Mouse (Mus musculus) adrenal gland (tissue): ENCODE data around the gene Serinc5.

ENCODE experiments used
- intact Hi-C: fragments of 180-260 bp; cut with DNase I; formaldehyde crosslinking; loops from one replicate; pipeline ENCODE4 v1.15.1; 2025

The Serinc5 gene

GRCm38 (mm10) chr13:92703241-92704027 lies 92.5 kb downstream of the Serinc5 start:
- intact Hi-C loops, result no loop called here

DNA sequence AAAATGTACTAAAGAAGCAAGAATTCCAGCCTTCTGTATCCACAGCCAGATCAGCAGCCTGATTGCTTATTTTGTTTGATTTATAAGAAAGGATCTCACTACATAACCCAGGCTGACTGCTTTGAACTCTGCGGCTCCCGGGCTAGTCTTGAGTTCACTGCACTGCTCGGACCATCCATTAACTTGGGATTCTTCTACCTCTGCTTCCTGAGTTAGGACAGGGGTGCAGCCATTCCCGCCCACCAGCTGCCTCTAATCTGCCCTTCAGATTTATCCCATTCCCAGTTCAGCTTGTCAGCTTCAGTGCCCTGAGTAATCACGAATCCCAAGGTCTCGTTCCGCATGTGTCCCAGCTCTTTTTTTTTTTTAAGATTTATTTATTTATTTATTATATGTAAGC lies 93.3 kb downstream of the Serinc5 start:
- intact Hi-C loops, result no loop called here

- intact Hi-C loops, result loop anchor here (5.0 kb wide), 1 partner anchor 38 kb away; no protein-coding TSS in a partner anchor
These were observed 94.2 kb downstream of the Serinc5 start for GRCm38 (mm10) chr13:92705016-92705535.

GRCm38 (mm10) chr13:92706342-92707061 lies 95.6 kb downstream of the Serinc5 start:
- intact Hi-C loops, result loop anchor here (5.0 kb wide), 1 partner anchor 39 kb away; no protein-coding TSS in a partner anchor

DNA sequence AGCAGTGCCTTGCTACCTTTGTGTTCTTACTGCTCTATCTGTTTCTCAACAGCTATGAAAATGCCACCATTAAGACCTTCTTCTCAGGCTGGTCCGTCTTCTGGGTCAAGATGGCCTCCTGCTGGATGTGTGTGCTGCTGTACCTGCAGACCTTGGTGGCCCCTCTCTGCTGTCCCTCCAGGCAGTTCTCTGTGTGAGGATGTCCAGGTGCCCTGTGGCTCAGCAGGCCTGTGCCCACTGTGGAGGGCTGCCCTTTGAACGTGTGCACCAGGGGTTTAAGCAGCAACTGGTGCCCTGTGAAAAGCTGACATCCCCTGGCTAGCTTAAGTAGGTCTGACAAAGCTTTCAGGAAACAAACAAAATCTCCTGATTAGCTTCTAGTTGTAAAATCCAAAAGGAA lies 97.0 kb downstream of the Serinc5 start:
- intact Hi-C loops, result loop anchor here (5.0 kb wide), 1 partner anchor 41 kb away; no protein-coding TSS in a partner anchor

- intact Hi-C loops, result loop anchor here (5.0 kb wide), 1 partner anchor 41 kb away; no protein-coding TSS in a partner anchor
These were observed 97.6 kb downstream of the Serinc5 start for GRCm38 (mm10) chr13:92708466-92708865.

DNA sequence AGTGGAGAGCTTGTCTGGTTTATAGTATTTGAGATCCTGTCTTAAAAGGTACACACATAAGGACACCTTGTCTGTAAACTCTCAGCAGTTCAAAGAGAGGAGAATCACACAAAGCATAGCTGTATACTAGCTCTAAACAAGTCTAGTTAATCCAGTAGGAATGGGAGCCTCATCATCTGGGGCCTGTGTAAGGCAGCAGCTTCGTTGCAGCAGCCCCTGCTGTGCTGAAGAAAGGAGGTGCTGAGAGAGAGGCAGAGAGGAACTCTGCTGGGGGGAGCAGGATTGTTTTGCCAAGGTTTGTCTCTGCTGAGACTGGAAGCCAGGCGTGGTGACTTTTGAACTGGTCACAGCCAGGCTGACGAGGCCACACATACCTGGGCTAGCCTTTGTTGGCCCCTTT lies 98.6 kb downstream of the Serinc5 start:
- intact Hi-C loops, result loop anchor here (5.0 kb wide), 1 partner anchor 42 kb away; no protein-coding TSS in a partner anchor

DNA sequence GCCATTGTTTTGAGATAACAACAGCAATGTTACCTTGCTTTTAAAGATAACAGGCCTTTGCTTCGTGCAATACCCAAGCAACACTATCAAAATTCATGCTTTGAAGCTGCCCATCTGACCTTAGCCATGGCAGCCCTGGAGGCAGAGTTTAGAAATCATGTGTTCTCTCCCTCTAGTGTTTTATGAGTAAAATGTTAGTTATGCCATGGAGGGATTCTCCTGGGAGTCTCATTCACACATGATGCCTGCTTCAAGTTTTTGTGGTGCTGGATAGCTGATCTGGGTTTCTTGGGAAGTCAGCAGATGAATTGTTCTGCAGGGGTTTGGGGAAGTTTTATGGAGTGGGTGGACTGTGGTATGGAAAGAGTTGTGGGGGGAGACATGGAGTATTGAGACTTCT lies 99.5 kb downstream of the Serinc5 start:
- intact Hi-C loops, result no loop called here

GRCm38 (mm10) chr13:92711821-92712220 lies 100.9 kb downstream of the Serinc5 start:
- intact Hi-C loops, result no loop called here

DNA sequence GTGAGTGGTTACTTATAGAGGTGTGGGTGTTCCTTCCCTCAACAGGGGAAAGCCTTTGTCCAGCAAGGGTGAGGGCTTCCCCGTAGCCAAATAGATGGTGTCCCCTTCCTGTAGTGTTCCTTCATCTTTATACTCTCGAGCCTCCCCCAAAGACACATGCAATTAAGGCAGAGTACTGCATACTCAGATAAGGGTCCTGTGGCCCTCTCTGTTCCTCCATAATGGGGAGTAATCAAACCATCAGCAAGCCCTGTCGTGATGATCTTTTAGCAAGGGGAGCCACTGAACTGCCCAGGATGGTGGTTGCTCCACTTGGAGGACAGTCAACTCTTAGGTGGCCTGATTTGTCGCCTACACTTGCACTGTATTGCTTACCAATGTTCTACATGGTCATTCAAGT lies 101.7 kb downstream of the Serinc5 start:
- intact Hi-C loops, result no loop called here

- intact Hi-C loops, result no loop called here
These were observed 107.2 kb downstream of the Serinc5 start for GRCm38 (mm10) chr13:92717851-92718665.

DNA sequence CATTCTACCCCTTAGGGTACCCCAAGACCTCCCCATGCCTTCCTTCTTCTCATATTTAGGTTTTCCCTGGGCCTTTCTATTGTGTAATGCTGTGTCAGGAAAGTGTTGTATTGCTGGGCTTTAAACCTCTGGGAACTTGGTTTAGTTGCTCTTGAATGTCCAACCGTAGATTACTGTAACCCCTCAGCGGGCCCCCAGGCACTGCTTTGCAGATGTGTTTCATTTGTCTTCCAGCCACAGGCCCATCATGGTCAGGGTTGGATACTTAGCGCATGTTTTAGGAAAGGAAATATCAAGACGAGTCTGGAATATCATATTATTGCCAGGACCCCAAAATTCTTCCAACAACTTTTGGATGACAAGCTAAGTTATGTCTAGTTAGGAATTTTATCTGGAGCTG lies 110.1 kb downstream of the Serinc5 start:
- intact Hi-C loops, result no loop called here

DNA sequence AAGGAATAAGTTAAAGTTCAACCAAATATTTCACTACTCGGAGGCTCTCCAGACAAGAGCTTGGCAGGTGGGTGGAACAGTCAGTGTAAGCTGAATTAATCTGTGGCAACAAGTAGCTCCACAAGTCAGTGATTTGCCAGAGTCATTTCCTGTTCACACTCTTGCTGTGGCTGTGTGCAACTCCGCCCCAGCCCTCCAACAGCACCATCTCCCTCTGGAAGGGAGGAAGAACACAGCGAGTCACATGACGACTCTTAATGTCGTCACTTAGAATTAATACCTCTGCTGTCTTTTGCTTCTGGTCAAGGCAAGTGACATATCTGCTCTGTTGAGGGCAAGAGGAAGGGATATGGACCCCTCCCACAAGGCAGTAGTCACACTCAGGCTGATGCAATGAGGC lies 111.5 kb downstream of the Serinc5 start:
- intact Hi-C loops, result no loop called here

- intact Hi-C loops, result loop anchor here (5.0 kb wide), 1 partner anchor 98 kb away; no protein-coding TSS in a partner anchor
These were observed 118.9 kb downstream of the Serinc5 start for GRCm38 (mm10) chr13:92729811-92730210.

DNA sequence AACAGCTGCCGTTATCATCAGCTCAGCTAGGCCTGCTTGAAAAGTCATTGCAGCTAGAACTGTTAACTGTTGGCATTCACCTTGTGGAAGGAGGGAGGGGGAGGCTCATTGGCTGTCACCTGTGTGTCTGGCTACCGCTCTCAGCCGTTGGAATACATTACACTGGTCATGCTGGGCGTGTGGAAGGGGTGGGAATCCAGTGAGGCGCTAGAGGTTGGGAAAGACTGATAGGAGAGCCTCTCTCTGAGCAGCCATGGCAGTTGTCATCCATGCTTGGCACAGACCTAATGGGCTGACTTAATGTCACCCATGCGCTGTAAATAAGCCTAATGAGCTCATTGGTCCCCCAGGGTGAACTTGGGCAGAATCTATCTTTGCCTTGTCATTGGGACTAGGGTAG lies 120.9 kb downstream of the Serinc5 start:
- intact Hi-C loops, result loop anchor here (5.0 kb wide), 1 partner anchor 100 kb away; no protein-coding TSS in a partner anchor

DNA sequence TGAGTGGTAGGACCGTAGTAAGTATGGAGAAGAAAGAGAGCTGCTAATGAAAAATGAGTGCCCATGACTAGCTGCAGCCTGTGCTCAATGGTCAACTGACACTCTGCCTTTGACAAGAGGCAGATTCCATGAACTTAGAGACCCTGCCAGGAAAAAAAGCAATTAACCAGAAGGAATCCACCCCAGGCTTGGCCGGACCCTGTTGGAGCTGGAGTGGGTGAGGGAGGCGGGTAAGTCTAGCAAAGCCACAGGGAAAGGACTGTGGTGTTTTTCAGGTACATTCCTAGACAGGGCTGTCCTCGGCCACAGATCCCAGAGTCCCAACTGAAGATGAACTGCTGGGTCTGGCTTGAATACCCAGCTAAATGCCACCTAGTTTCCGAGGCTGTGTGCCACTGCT lies 121.9 kb downstream of the Serinc5 start:
- intact Hi-C loops, result loop anchor here (5.0 kb wide), 1 partner anchor 101 kb away; no protein-coding TSS in a partner anchor

DNA sequence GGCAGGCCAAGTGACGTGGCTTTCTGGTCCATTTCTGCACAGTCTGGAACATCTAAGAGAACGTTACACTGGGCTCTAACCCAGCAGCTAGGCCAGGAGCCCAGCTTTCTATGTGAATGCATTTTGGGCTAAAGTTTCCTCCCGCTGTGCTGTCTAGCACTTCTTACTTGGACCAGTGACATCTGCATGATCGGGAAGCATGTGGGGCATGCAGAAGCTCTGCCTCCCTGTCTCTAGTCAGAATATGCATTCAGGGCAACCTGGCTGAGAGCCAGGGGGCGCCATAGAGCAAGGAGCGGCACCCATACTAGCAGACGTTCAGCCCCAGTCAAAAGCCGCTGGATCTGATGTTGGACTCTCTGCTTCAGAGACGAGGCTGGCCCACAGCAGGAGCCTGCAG lies 122.4 kb downstream of the Serinc5 start:
- intact Hi-C loops, result loop anchor here (5.0 kb wide), 1 partner anchor 101 kb away; no protein-coding TSS in a partner anchor

GRCm38 (mm10) chr13:92733741-92734140 lies 122.8 kb downstream of the Serinc5 start:
- intact Hi-C loops, result loop anchor here (5.0 kb wide), 1 partner anchor 101 kb away; no protein-coding TSS in a partner anchor

- intact Hi-C loops, result no loop called here
These were observed 124.8 kb downstream of the Serinc5 start for GRCm38 (mm10) chr13:92735693-92736092.

DNA sequence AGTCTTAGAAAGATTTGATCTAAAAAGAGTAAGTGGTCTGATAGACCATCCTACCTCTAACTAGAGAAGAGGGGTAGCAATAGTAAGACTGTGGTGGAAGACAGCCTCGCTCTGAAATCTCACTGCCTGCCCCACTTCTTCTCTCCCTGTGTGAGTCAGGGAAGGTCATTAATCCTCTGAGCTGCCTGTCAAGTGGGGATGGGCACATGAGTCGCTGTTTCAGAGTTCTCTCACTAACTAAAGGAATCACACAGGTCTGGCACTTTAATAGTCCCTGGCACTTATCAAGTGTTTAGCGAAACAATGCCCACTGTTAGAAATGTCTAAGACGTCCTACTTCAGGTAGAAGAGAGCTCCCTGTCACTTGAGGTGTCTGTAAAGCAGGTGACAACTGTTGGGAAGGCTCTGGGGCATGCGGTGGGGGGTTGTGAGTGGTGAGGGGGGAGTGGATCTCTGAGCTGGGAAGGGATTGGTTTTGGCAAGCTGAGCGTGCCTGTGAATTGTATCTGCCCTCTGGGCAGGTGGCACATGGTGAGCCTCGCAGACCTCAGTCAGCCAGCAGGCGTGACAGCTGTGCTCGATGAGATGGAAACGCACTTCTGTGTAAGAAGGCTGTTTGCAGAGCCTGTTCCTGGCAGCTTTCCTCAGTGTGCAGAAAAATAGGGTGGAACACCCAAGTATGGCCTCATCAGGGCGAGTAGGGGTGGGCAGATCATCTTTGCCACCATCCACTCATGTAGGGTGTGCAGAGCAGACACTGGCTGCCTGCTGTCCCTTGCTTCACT lies 125.8 kb downstream of the Serinc5 start:
- intact Hi-C loops, result no loop called here
